Mouse (Mus musculus) urinary bladder, postnatal 10 days (tissue): ENCODE data around the gene Zfp62.
"Not testable (repeated sequence)": the region's sequence is repeated elsewhere in the genome, so short reads cannot be mapped to it uniquely, and the experiment has no call there.

Experiments used
- DNase-seq: peaks from one replicate; pipeline ENCODE4 v3.0.0; 2022; ENCODE audit warnings: low spot score

The Zfp62 gene

DNA sequence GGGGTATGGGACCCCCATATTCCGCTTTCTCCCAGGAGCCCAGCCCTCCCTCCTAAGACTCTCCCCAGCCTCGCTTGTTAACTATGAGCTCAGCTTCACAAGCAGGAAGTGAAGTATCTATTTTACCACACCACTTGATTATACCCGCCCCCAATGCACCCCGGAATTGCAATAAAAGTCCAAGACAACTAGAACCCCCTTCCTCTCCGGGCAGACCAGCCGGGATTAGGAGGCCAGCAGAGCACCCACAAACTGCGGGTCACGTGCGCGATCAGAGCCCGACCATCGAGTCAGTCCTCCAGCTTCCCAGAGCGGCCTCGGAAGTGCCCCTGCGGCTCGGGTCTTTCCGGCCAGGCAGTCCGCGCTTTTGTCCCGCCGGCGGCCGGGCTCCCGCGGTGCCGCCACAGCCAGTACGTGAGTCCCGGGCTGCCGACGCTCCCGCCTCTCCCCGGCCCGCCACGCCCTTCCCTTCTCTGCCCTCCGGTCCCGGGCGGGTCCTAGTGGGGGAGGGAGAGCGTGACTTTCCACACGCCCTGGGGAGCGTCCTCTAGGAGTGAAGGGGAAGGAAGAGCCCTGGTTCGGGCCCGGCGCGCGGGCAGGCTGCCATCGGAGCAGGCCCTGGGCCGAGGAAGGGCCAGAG, at the start of gene Zfp62:
Zfp62 (plus strand) TSS at position 164 of the 640 bp plus-strand sequence.
- peak; percentile 79 for DNase-seq

DNA sequence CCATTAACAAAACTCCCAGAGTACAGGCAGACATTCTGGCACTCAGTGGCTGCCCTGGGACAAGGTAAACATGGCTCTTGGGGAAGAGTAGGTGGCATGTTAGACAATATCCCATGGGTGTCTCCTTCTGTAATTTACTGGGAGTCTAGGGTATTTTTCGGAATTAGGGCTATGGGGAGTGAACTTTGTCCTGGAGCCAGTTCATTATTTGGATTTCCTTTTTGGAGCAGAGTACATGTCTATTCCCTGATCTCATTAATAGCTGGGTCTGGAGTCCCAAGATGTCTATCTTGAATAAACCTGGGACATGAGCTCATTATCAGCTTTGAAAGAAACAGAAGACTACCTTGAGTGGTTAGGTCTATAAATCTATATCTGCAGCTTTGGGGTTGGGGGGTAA, 49.0 kb upstream of the Zfp62 start, which contains the start of gene Olfr1394:
Olfr1394 (plus strand) TSS at position 301 of the 400 bp plus-strand sequence.
- no peak for DNase-seq

DNA sequence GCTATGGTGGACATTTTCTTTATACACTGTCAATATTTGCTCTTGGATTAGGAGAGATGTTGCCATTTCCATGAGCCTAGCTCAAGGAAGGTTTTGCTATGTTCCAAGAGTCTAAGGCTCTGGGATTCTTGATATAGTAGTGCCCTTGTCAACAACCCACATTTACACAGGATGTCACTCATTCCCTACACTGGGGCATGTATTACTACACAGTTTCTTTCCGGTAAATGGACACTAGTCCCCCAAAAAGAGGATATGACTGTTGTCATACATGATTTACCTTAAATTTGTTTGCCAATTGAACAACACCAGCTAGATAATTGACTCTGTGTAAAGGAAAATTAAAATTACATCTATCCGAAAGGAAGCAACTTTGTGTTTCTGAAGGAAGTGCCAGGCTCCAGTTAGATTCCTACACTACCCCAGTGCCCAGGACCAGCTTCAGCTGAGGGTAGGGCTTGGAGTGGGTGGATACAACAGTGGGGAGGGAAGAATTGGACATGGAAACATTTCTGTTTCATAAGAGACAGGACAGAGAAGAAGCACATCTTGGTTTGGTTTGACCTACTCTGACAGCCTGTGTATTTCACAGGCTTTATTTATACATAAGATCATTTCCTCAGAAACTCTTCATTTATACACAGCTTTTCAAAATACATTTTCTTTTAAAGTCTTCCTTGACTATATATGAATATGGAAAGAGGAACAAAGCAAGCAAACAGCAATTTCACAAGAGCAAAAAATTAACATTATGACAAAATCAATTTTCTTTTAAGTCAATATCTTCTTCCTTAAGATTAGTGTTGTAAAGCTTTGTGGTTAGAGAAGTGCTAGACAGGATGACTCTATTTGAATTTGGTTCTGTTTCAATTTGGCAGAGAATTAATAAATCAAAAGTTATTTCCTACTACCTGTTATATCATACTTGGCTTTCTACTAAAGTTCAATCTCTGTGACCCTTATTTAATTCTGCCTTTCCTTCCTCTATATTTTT, 46.0 kb upstream of the Zfp62 start:
- DNase-seq, result no peak

DNA sequence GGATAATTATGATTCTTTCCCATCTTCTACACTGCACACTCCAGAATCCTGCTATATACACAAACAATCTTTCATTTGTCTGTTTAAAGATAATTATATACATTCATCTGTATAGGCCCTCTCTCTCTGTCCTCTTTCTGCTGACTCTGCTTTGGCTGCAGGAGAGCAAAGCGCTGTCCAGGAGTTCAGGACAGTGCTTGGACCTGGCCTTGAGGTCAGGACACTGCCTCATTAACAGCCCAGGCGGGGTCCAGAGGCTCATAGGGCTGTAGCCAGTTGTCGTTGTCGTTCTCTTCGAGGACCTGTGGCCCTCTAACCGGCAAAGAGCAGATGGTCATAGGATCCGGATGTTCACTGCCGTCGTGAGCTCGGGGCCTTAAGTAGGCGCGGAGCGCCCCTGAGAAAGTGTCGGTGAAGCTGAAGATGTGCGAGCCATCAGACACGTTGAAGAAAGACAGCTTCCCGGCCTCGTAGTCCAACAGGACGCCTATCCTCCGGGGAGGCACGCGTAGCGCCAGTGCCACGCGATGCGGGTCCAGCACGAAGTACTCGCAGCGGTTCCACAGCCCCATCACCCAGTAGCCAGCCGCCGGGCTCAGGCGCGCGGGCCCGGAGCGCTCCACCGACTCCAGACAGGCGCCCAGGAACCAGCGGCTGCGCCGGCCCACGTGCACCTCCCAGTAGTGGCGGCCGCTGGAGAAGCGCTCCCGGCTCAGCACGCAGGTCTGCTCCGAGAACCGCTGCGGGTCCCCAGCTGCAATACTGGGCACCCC, 34.1 kb upstream of the Zfp62 start:
- no peak for DNase-seq

DNA sequence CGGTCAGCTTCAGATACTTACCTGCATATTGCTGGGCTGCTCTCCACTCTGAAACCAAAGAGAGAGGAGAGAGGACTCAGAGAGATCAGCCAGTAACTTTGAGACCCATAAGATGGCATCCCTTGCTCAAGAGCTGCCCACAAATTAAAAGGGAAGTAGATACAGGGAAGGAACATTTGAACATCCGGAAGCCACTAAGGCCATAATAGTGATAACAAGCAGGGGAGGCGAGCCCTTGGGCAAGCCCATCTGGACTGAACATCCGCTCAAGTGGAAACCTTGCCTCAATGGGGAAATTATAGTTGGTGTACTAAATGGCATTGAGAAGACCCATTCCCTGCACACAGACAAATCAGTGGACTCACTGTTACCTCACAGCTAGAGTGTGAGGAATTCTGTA, 32.5 kb upstream of the Zfp62 start:
- no peak for DNase-seq

DNA sequence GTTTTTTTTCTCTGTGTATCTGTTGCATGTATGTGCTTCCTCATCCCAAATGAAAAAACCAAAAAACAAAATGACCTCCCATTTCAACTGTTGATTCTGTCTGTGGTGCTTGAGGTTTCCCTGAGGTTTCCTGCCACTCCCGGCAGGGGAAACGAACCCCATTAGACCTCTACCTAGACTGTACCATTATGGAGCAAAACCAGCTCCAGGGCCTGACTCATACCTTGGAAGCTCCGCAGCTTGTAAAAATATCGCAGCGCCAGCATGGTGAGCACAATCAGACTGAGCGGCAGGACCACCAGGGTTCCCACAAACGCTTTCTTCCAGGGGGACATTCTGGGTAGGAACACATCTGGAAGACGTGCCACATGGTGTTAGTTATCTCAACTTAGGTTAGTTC, 27.7 kb upstream of the Zfp62 start:
- DNase-seq, result no peak

DNA sequence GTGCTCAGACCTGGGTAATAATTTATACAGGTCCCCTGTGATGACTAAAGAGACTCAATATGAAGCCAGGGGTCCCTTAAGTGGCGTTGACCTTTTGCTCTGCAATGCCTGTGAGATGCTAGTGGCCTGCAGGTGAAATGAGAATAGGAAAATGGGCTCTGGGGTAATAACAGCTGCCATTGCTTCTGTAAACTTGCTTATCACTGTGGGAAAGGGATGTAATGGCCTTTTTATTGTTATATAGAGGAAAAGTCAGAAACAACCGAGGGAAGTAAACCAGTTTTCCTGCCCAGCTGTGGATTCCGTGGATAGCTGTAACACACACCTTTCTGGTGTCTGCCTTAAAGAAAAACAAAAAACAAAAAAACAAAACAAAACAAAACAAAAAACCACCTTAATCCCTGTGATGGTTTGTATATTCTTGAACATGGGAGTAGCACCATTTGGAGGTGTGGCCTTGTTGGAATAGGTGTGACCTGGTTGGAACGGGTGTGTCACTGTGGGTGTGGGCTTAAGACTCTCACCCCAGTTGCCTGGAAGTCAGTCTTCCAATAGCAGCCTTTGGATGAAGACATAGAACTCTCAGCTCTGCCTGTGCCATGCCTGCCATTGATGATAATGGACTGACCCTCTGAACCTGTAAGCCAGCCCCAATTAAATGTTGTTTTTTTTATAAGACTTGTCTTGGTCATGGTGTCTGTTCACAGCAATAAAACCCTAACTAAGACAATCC, 26.9 kb upstream of the Zfp62 start:
- DNase-seq, result not testable (repeated sequence)

DNA sequence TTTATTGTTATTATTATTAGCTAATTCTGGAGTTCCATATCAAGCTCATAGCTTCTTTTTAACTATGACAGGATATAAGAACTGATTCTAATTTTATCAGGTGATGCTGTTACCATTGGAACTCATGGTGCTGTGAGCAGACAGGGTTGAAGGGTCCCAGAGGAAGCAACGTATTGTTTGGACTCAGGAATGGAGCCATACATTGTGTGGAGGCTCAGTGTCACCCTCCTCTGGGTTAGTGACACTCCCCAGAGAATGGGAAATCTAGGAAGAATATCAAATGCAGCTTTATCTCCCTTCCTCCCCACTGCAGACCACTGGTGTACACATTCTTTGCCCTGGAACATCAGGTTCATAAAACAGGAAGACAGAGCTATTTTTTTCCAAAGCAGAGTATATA, 19.9 kb upstream of the Zfp62 start:
- no peak for DNase-seq

DNA sequence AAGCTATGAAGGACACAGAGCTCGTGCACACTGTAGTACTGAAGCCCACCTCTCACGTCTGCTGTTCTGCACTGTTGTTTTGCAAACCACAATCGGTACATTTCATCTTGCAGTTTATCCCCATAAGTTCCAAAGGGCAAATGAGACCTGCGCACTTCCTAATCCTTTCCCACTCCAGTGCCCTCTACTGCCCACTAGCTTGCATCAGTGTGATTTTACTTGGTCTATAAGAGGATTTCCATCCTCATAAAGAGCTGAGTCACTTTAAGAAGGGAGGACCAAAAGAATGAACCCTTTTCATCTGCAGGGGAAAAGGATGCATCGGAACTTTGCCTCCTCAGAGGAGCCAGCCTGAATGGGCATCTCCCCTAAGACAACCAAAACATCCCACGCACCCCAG, 16.6 kb upstream of the Zfp62 start:
- no peak for DNase-seq

DNA sequence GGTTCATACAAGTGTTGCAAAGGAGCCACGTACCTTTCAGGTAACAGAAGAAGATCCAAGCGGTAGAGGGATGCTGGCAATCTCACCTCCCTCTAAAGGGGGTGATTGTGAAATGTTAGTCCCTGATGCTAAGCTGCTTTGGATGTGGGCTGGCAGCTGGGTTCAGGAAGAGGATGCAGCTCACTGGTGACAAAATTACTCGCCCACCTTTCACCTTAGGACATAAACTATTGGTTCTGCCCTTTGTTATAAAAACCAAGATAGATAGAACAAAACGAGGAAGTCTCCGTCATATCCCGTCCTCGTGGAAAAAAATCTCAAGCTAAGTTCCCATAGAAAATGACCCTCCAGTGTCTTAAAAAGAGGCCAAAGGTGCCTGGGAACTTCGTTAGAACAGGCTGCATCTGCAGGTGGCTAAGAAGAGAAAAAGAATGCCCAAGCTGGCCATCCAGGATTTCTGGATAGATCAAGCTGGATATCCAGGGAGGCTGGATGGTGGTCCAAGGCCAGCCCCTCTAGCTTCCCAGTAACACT, 16.1 kb upstream of the Zfp62 start, which contains the start of gene Btnl9:
Btnl9 (minus strand) TSS at position 205 of the 534 bp plus-strand sequence.
- DNase-seq, result no peak

DNA sequence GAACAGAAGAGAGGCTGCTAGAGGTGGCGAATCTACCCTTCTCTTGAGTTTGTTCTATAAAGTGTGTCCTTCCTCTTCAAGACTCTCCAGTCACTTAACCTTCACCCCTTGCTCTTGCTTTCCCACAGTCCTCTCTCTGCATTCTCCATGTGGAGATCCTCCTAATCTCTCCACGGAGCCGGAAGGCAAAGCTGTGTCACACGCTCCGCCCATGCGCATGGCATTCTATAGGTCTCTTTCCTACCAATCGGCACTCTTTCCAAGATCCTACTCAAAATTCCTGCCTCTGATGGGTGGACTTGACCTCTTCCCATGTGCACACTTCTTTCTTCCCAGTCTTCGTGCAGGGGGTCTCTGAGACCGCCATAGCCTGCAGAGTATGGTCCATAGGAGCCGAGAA, 15.4 kb upstream of the Zfp62 start:
- DNase-seq, result no peak

DNA sequence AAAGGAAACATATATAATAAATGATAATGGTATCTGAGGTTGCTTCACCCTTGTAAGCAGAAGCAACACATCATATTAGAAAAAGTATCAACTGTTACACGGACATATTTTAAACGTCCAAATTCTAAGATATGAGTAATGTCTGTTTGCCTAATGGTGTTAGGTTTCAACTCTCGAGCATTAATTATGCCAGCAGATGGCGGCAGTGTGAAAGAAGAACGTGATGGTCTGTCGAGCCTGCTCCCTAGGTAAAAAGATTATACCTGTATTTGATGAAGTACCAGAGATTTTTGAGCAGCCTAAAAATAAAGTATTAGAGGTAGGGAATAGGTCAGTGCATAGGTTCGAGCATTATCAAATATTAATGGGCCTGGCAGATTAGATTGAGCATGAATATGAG, 13.4 kb upstream of the Zfp62 start:
- no peak for DNase-seq

DNA sequence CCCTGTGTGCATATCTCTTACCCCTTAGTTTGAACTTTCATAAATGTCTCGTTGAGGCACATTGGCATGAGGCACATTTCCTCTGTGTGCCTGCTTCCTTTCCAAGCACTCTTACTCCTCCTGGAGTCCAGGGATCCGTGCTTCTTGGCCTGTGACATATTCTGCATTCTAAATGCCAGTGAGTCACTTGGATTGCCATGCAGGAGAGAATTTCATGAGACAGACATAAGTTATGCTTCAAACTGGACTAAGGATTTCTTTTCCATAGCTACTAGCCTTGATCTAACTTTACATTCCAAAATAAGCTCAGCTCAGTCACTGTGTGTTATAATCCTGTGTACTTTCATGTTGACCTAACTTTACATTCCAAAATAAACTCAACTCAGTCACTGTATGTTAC, 12.0 kb upstream of the Zfp62 start:
- DNase-seq, result no peak

DNA sequence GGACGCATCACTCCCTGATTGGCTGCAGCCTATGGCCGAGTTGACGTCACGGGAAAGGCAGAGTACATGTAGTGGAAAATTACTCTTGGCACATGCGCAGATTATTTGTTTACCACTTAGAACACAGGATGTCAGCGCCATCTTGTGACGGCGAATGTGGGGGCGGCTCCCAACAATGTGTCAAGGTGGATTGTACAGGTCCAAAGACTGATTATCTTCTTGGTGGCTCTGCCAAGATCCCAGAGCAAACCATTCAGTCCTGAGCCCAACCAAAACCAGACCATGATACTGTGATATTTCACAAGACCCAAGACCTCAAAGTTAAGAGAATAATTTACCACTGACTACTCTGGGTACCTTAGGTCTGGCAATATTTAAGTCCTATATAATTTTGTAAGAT, 8.3 kb upstream of the Zfp62 start:
- not testable (repeated sequence) for DNase-seq

DNA sequence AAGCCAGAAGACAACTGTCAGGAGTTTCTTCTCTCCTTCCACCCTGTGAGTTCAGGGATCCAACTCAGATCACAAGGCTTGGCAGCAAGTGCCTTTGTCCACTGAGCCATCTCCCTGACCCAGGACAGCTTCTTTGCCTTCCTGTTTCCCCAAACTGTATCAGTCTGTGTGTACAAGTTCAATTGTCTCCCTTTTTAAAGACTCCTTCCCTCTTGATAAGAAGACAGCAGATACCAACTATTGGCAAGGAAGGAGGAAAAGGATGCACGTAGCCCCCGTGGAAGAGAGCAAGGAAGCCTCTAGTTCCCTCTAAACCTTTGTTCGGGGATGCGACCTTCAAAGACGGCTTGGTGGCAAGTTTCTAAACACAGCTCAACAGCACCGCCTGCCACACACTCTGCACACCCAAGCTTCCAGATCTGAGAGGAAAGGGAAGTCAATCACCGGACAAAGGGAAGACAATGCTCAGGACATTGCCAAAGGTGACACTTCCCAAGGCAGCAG, 7.2 kb upstream of the Zfp62 start:
- no peak for DNase-seq

DNA sequence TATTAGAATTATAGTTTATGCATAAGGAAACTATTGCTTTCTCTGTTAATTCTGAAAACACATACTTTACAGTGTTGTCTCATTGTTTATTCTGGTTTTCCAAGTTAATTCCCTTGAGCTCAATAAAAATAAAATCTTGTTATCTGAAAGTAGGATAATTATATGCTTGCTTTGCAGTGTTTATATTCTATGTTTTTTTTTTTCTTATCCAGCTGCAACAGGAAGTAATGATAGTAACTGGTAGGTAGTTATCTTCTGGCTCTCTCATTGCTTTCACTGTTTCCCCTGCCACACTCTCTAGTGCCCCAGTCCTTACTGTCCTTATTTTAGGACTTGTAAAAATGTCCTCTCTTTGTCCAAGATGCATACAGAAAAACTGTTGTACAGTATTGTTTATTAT, 2.4 kb upstream of the Zfp62 start:
- no peak for DNase-seq

DNA sequence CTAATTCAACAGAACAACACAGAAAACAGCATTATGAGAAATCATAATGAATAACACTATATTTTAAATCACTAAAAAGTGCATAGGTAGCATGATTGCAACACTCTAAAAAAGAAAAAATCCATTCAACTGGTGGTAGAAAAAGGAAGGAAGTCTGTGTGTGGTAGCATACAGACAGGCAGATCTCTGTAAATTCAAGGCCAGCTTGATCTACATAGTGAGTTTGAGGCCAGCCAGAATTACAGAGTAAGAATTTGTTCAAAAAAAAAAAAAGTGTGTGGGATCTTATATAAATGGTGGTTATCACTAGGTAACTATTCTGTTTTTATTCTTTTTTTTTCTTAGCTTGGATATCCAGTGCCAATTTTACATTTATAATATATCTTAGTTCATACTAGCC, 1.9 kb upstream of the Zfp62 start:
- no peak for DNase-seq

DNA sequence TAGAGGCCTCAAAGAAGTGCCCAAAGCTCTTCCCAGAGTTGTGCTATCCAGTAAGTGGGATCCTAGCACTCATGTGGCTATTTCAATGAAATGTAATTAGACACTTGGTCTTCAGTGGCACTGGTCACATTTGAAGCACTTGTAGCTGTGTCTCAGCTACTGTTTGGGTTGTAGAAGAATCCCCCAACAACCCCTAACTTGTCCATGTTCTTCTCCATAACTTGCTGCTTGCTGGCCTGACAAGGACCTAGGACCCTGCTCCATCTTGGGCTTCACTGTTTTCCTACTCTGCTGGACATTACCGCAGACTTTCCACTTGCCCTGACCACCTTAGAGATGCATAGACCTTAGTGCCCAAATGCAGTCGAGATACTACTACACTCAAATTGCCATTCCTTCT, 1.0 kb upstream of the Zfp62 start:
- no peak for DNase-seq

DNA sequence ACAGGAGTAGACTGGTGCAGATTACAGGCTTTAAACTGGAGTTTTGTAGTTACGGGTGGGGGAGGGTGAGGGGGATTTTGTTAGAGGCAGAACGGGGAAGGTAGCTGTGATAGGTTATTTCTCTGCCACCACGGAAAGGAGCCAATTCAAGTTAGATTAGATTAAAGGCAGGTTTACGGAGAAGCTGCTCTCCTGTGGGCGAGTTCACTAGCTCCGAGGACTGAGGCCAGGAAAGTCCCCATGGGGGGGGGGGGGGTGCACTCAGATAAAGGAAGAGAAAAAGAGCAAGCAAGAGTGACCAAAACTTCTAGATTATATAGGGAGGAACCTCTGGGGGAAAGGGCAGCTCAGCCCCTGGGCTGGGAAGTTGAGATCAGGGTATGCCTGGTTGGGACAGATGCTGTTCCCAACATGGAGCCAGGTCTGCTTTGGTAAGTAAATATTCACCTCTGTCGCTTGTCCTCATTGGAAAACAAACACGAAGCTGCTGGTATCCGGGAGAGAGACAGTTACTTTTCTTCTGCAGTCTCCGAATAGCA, 500 bp upstream of the Zfp62 start:
- no peak for DNase-seq

DNA sequence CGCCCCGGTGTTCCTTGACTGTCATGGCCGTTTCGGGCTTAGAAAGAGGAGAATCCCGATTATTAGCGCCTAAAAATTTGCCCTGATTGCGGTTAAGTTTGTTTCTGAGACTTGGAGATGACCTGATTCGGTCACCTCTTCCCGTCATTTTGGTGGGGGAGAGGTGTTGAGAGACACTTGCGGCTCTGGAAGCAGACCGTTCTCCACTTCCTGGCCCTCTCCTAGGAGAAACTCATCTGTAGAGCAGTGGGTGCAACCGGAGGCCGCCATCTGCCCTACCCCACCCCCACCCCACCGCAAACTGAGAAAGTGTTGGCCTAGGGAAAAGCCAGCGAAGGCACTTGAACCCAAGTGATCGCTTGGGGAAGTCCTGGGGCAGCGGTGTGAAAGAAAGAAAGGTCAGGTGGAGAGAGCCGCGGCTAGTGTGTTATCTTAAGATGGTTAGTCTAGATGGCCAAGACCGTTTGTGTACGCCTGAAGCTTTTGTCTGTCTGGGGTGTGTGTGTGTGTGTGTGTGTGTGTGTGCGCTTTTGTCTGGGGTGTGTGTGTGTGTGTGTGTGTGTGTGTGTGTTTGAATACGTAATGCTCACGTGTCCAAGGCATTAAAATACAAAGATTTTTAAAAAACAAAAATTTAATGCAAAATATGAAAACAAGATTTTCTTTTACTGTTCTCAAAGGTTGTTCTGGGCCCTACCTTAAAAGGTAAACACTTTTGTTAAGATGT, 842 bp downstream of the Zfp62 start:
- no peak for DNase-seq
